Mouse (Mus musculus) megakaryocyte, embryonic 14.5 days (primary cell): ENCODE measurements around the gene Tbce.

Experiments used
- FLI1 ChIP-seq: IDR thresholded peaks from 2 replicates; pipeline ENCODE4 v1.6.1; 2012; ENCODE audit warnings: low read length, inconsistent platforms, mixed read lengths
- GATA1 ChIP-seq: IDR thresholded peaks from 3 replicates; pipeline ENCODE4 v1.6.1; 2012; ENCODE audit warnings: mixed read lengths, low read length, inconsistent platforms, borderline replicate concordance

- TF ChIP-seq GATA1, result no peak
- no peak for TF ChIP-seq FLI1
Observed at GRCm38 (mm10) chr13:14011454-14011995, 27.9 kb downstream of the Tbce start.
